Mouse (Mus musculus): ENCODE data around the gene Slc36a1. TPM values are rescaled to one million over a fixed set of nuclear protein-coding genes. Genes with fewer than 3 reads are reported as not detected.

Slc36a1 gene
- polyA plus RNA-seq, 1 experiment: 0.09 TPM

DNA sequence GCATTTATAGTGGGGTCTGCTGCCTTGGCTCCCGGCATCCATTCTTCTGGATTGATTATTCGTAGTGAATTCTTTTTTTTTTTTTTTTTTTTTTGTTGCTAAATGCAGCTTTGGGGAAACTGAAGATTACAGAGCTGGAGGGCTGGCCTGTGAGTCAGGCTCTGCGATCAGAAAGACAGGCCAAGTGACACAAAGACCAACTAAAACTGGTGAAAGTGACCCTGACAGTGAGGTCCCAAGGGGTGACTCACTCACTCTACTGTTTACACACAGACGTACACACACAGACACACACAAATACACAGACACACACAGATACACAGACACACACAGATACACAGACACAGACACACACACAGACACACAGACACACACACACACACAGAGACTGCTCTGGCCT is 33.6 kb upstream of the Slc36a1 start:
- Histone ChIP-seq H3K9me3 (ENCODE audit: control insufficient read depth, low read length) (no peaks in the 10 kb centered on the region), H3K4me1 (ENCODE audit: control insufficient read depth) (no peaks in the 10 kb centered on the region), H3K4me3 (replicated peaks) (no peak overlapping the region), H3K27me3 (ENCODE audit: control insufficient read depth) (no peaks in the 10 kb centered on the region), H3K36me3 (ENCODE audit: control insufficient read depth) (no peaks in the 10 kb centered on the region; the same call in 1 of the 2 replicates)
- TF ChIP-seq GATA1 (IDR thresholded peaks at IDR 0.05; ENCODE audit: low read length) (no peak), TAL1 (IDR thresholded peaks at IDR 0.05; ENCODE audit: low read length) (no peak)

DNA sequence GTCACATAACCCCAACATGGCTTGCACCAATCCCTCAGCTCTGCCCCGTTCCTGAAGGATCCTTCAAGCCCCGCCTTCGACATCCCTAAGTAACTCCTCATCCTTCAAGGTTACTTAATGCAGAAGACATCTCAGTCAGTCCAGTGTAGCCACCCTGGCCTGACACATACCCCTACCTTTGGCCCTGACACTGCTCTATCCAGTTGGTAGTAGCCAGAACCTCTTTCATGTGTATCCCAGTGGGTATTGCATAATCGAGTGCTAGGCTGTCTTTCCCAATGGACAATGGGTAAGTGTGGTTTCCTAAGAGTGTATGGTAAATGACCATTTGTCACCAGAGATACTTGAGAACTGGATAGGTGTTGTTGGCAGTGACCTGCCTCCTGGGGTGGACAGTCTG is 25.3 kb upstream of the Slc36a1 start:
- no peaks in the 10 kb centered on the region for H3K4me1 ChIP-seq (ENCODE audit: control insufficient read depth)
- H3K9me3 ChIP-seq (ENCODE audit: control insufficient read depth, low read length): no peaks in the 10 kb centered on the region
- H3K4me3 ChIP-seq (replicated peaks): no peak overlapping the region
- no peaks in the 10 kb centered on the region for H3K27me3 ChIP-seq (ENCODE audit: control insufficient read depth)
- TF ChIP-seq TAL1 (IDR thresholded peaks at IDR 0.05; ENCODE audit: low read length): no peak
- TF ChIP-seq GATA1 (IDR thresholded peaks at IDR 0.05; ENCODE audit: low read length): no peak
- no peaks in the 10 kb centered on the region; the same call in 1 of the 2 replicates for H3K36me3 ChIP-seq (ENCODE audit: control insufficient read depth)

GRCm38 (mm10) chr11:55179856-55180255 is 24.3 kb upstream of the Slc36a1 start:
- Histone ChIP-seq H3K9me3 (ENCODE audit: control insufficient read depth, low read length) (no peaks in the 10 kb centered on the region), H3K27me3 (ENCODE audit: control insufficient read depth) (no peaks in the 10 kb centered on the region), H3K4me1 (ENCODE audit: control insufficient read depth) (no peaks in the 10 kb centered on the region), H3K36me3 (ENCODE audit: control insufficient read depth) (no peaks in the 10 kb centered on the region; the same call in 1 of the 2 replicates), H3K4me3 (replicated peaks) (no peak overlapping the region)
- no peak for TF ChIP-seq TAL1 (IDR thresholded peaks at IDR 0.05; ENCODE audit: low read length)
- TF ChIP-seq GATA1 (IDR thresholded peaks at IDR 0.05; ENCODE audit: low read length): no peak

DNA sequence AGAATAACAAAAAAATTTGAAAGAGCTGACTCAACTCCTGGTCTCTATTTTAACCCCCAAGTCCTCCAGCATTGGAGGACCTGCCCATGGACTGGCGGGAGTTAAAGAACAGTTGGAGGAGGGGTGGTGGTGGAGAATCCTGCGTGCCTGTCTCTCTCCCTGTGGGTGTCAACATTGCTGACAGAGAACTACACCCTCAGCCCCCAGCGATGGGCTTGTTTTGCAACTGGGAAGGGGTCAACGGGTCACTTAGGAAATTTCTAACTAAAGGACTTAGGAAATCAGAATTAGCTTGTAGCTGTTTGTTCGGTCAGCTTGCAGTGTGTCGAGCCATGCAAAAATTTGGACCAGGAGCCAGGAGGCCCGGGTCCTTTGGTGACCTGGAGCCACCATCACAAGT is 21.0 kb upstream of the Slc36a1 start:
- no peak overlapping the region for H3K4me3 ChIP-seq (replicated peaks)

GRCm38 (mm10) chr11:55184246-55184645 is 19.9 kb upstream of the Slc36a1 start:
- Histone ChIP-seq H3K36me3 (ENCODE audit: control insufficient read depth) (no peaks in the 10 kb centered on the region; the same call in 1 of the 2 replicates), H3K27me3 (ENCODE audit: control insufficient read depth) (no peaks in the 10 kb centered on the region), H3K9me3 (ENCODE audit: control insufficient read depth, low read length) (no peaks in the 10 kb centered on the region), H3K4me1 (ENCODE audit: control insufficient read depth) (no peaks in the 10 kb centered on the region), H3K4me3 (replicated peaks) (peak overlapping the region; percentile 48)
- TF ChIP-seq GATA1 (IDR thresholded peaks at IDR 0.05; ENCODE audit: low read length) (no peak), TAL1 (IDR thresholded peaks at IDR 0.05; ENCODE audit: low read length) (no peak)

More for the DNA sequence above, 21.0 kb upstream of the Slc36a1 start:
- H3K36me3 ChIP-seq (ENCODE audit: control insufficient read depth): no peaks in the 10 kb centered on the region; the same call in 1 of the 2 replicates
- H3K27me3 ChIP-seq (ENCODE audit: control insufficient read depth): no peaks in the 10 kb centered on the region
- TF ChIP-seq TAL1 (IDR thresholded peaks at IDR 0.05; ENCODE audit: low read length) (no peak), GATA1 (IDR thresholded peaks at IDR 0.05; ENCODE audit: low read length) (no peak)
- no peaks in the 10 kb centered on the region for H3K4me1 ChIP-seq (ENCODE audit: control insufficient read depth)
- H3K9me3 ChIP-seq (ENCODE audit: control insufficient read depth, low read length): no peaks in the 10 kb centered on the region

- no peaks in the 10 kb centered on the region for H3K27me3 ChIP-seq (ENCODE audit: control insufficient read depth)
- H3K4me1 ChIP-seq (ENCODE audit: control insufficient read depth): no peaks in the 10 kb centered on the region
- H3K9me3 ChIP-seq (ENCODE audit: control insufficient read depth, low read length): no peaks in the 10 kb centered on the region
- H3K36me3 ChIP-seq (ENCODE audit: control insufficient read depth): no peaks in the 10 kb centered on the region; the same call in 1 of the 2 replicates
- no peak for TF ChIP-seq GATA1 (IDR thresholded peaks at IDR 0.05; ENCODE audit: low read length)
- no peak for TF ChIP-seq TAL1 (IDR thresholded peaks at IDR 0.05; ENCODE audit: low read length)
- peak within 1 kb of the TSS; percentile 48 for H3K4me3 ChIP-seq (replicated peaks)
These were observed 19.3 kb upstream of the Slc36a1 start, which contains the start of gene Slc36a2 for GRCm38 (mm10) chr11:55184733-55185291. Gene Slc36a2 (minus strand): TSS chr11:55185077.

- TF ChIP-seq TAL1 (IDR thresholded peaks at IDR 0.05; ENCODE audit: low read length) (no peak), GATA1 (IDR thresholded peaks at IDR 0.05; ENCODE audit: low read length) (no peak)
- no peak overlapping the region for H3K4me3 ChIP-seq (replicated peaks)
- no peaks in the 10 kb centered on the region for H3K27me3 ChIP-seq (ENCODE audit: control insufficient read depth)
- H3K4me1 ChIP-seq (ENCODE audit: control insufficient read depth): no peaks in the 10 kb centered on the region
- H3K36me3 ChIP-seq (ENCODE audit: control insufficient read depth): no peaks in the 10 kb centered on the region
- H3K9me3 ChIP-seq (ENCODE audit: control insufficient read depth, low read length): no peaks in the 10 kb centered on the region
These were observed 16.9 kb upstream of the Slc36a1 start for GRCm38 (mm10) chr11:55187292-55187691.

- no peak for TF ChIP-seq GATA1 (IDR thresholded peaks at IDR 0.05; ENCODE audit: low read length)
- TF ChIP-seq TAL1 (IDR thresholded peaks at IDR 0.05; ENCODE audit: low read length): no peak
- no peaks in the 10 kb centered on the region for H3K4me1 ChIP-seq (ENCODE audit: control insufficient read depth)
- H3K9me3 ChIP-seq (ENCODE audit: control insufficient read depth, low read length): no peaks in the 10 kb centered on the region
- H3K27me3 ChIP-seq (ENCODE audit: control insufficient read depth): no peaks in the 10 kb centered on the region
- no peaks in the 10 kb centered on the region for H3K36me3 ChIP-seq (ENCODE audit: control insufficient read depth)
- H3K4me3 ChIP-seq (replicated peaks): no peak overlapping the region
These were observed 16.4 kb upstream of the Slc36a1 start for GRCm38 (mm10) chr11:55187777-55188176.

DNA sequence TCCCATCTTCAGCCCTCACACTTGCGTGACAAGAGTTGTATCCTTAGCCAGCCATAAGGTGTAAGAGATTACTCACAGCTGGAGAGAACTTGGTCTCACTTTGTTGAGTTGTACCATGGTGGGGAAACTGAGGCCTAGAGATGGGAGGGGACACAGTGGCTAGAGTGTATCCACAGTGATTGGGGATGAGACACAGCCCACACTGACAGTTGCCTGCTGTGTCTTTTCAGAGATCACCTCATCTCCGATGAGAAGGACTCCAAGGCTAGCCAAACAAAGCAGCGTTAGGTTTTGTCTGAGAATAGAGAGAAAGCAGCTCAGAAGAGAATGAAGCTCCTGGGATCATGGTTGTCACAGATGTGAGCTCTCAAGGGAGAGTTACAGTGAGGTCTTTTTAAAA is 13.9 kb upstream of the Slc36a1 start:
- TF ChIP-seq GATA1 (IDR thresholded peaks at IDR 0.05; ENCODE audit: low read length) (no peak), TAL1 (IDR thresholded peaks at IDR 0.05; ENCODE audit: low read length) (no peak)
- H3K27me3 ChIP-seq (ENCODE audit: control insufficient read depth): no peaks in the 10 kb centered on the region
- H3K4me3 ChIP-seq (replicated peaks): no peak overlapping the region
- no peaks in the 10 kb centered on the region for H3K9me3 ChIP-seq (ENCODE audit: control insufficient read depth, low read length)
- no peaks in the 10 kb centered on the region for H3K36me3 ChIP-seq (ENCODE audit: control insufficient read depth)
- H3K4me1 ChIP-seq (ENCODE audit: control insufficient read depth): no peaks in the 10 kb centered on the region

DNA sequence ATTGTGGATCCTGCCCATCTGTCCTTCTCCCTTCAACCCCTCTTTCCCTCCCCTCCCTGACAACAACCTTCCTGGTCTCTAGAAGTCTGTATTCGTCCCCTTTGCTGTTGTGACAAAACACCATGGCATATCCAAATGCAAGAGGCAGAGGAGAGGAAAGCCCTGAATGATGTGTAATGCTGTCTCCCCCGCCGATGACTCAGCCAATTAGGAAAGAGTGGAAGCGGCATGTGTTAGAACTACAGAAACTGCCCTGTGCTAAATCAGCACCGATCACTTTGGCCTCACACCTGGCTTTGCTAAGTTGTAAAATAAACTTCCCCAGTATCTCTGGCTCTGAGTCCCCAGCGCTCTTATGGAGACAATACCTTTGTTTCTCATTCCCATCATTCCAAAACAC is 7.1 kb upstream of the Slc36a1 start:
- Histone ChIP-seq H3K4me1 (ENCODE audit: control insufficient read depth) (no peaks in the 10 kb centered on the region), H3K27me3 (ENCODE audit: control insufficient read depth) (no peaks in the 10 kb centered on the region; the same call in 1 of the 2 replicates), H3K4me3 (replicated peaks) (no peak overlapping the region), H3K36me3 (ENCODE audit: control insufficient read depth) (no peaks in the 10 kb centered on the region), H3K9me3 (ENCODE audit: control insufficient read depth, low read length) (no peaks in the 10 kb centered on the region)
- TF ChIP-seq GATA1 (IDR thresholded peaks at IDR 0.05; ENCODE audit: low read length) (no peak), TAL1 (IDR thresholded peaks at IDR 0.05; ENCODE audit: low read length) (no peak)
